Mouse (Mus musculus): ENCODE measurements around the gene Yae1d1.
"Not testable (repeated sequence)": the region's sequence is repeated elsewhere in the genome, so short reads cannot be mapped to it uniquely, and the experiment has no call there.

Gene Yae1d1

DNA sequence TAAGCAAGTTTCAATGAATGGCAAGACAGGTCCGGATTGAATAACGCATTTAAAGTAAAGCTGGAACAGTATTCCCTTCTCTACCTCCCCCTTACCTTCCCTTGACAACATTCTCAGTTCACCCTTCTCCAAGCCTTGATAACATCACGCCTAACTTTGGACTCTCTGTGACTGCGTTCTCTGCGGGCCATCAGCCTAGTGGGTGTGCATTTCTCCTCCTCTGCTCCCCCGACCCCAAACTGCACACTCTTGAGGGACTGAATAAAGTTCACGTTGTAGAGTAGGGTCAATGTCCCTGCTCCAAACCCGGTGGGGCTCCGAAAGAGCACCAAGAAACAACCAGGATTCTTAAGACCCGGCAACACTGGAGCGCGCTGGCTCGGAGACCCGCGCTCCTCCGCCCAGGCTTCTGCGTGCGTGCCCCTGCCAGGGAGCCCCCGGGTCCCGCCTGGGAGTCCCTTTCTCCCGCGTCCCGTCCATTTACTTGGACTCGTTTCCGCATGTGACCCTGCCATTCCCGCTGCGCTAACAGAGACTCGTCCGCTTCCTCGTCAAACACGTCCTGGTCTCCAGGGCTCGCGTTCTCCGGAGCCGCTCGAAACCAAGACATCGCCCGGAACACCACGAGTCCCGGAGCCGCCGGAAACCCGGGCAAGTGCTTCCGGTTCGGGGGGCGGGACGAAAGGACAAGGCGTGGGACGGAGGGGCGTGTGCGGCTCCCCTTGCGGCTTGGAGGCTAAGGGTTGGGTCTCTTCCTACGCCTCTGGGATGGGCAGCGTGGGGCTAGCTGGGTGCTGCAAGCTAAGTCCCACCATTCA is at the start of gene Yae1d1:
Gene Yae1d1, minus strand, starts transcription at position 653 of the 818 bp plus-strand sequence.
- DNase-seq = peak; percentile 98

DNA sequence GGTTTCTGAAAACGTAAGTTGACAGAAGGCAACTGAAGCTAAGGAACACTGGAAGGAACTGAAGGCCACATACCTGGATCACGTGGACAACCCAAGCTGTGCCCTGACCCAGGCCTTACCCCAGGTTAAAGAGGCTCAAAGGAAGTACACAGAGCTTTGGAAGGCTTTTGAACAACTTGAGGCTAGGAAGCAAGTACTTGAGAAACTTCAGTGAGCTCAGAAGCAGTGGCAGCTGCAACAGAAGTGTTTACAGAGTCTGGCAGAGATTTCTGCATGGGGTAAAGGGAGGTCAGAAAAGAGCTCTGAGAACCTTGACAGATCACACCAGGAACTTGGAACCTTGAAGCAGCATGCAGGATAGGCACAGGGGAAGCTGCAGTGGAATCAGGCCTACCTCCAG is 45.7 kb upstream of the Yae1d1 start:
- DNase-seq = no peak

DNA sequence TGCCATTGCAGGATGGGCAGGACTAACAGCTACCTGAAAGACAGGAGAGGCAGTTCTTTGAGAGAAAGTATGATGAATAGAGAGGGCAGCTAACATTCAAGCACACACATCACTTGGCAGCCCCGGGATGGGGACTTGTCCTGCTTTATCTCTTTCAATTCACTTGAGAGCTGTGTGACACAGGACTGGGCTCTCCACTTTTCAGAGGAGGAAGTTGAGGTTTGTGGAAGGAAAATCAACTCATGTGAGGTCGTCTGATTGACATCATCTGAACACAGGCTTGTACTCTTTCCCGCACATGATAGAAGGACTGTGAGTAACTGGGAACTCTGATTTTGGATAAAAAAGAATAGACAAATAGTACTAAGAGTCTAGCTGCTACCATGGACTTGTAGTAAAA is 23.5 kb upstream of the Yae1d1 start:
- DNase-seq = no peak

DNA sequence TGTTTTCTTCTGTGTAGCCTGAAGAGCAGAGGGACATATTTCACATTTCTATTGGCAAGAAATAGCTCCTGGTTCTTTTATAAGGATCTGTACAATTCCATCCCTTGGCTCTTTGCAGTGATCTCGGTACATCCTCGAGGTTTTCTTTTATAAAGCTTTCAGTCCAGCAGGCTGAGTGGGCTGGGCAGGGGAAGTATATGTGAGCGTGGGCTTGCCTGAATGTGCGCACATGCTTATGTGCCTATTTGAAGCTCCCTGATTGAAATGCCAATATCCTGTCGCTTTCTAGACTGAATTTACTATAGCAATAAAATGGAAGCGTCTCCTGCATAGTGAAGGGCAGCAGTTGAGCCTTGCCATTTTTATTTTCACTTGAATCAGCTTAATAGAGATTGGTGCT is 20.1 kb upstream of the Yae1d1 start:
- DNase-seq = no peak

DNA sequence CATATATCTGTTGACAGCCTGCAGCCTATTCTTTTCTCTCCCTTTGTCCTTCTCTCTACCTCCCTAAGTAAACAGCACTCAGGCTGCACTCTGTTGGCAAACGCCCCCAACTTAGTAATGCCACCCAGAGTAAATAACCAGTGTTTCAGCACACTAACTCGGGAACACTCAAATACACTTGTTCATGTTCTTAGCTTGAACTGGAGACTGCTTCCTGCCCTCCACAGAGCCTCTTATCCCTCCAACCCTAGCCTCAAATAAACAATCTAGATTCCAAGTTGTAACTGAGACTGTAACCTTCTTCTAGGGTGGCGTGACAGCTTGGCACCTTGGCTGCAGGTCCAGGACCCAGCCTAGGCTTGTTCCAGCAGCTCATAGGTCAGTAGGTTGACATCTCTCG is 17.9 kb upstream of the Yae1d1 start:
- no peak for DNase-seq

DNA sequence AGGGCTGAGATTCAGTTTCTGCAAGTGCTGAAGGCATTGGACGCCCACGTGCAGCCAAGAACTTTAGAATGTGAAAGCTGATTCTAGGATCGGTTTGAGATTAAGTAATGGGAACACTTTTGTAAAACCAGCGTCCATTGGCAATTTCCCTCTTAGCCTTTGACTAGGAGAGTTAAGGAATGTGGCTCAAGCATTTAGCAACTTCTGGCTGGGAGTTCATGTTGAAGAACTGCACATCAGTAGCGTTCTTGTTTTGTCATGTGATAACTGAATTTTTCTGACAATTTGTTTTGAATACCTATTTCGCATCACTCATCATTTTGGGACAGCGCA is 332 bp upstream of the Yae1d1 start:
- no peak for DNase-seq

DNA sequence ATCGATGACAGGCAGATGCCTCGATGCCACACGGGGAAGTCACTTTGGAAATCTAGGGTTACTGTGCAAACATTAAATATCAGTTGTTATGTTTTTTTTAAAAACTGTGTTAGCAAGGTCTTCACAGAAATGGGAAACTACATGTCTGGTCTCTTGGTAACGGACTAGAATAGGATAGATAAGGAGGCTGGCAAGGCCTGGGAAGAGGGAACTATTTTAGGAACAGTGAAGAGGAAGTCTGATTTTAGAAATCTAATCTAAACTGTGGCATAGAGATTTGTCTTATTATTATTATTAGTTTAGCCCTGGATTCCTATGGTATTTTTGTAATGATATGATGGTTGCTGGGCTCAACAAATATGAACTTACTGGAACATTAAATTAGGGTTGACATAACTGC is 1.1 kb downstream of the Yae1d1 start:
- DNase-seq = no peak

DNA sequence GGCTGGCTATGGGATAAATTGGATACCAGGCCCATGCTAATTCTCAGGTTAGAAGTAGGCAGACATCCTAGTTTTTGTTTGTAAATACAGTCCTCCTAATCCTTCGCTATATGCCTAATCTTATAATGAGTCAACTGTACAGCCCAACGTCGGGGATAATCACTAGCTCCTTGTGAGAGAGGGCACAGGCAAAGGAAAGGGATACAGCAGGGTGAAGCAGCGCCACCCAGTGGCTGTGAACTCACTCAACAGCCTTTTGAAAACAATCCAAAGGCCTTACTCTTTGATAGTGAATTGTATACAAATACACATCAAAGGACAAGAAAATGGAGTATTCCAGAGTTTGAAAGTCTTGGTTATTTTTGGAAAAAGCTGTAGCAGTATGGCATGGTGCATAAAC is 10.0 kb downstream of the Yae1d1 start:
- peak; percentile 50 for DNase-seq

DNA sequence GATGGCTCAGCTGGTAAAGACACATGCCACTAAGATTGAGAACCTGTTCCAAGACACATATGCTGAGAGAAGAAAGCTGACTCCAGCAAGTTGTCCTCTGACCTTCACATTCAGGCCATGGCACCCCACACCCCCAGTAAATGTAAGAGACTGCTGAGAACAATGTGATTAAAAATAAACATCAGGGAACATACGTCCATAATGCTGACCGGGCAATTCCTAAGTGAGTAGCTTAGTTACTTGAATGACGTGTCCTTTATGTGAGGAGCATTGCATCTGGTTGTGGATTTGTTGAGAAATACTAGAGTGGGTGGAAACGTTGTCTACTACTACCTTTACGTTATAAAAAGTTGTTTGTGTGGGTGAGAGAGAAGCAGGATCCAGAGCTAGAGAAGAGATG is 10.5 kb downstream of the Yae1d1 start:
- no peak for DNase-seq

DNA sequence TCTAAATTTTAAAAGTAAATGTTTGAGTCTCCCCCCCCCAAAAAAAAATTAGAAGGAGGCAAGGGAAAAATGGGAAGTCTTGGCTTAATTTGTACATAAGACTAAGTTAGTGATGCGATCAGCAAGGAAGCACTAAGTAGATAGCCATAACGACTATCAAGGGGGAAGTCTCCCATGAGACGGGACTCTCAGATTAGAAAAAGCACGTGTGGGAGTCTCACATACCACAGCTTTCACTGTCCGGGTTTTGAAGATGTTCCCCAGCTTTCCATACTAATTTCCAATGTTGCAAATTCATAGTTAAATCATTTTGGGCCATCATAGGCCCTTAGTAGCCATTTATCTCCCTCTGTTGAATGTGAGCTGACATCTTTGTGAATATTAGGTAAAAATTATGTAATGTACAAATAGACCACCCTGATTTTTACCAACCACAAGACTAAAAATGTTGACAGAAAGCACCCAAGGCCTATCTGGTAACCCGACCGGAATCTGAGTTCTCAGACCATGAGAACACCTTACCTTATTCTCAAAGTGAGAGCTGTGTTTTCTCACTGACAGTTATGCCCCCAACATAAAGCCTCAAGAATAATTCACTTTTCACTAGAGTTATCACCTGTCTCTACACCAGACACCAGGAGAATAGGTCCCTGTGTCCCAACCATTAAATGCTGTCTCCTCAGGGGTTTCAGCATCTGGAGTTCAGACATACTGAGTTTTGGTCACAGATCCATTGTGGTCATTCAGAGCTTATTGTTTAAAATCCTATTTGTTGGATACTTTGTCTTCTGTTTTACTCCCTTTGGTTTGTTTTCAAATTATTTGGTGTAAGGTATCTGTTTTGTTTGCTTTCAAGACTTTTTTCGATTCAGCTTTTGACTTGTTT is 16.1 kb downstream of the Yae1d1 start:
- DNase-seq = no peak

DNA sequence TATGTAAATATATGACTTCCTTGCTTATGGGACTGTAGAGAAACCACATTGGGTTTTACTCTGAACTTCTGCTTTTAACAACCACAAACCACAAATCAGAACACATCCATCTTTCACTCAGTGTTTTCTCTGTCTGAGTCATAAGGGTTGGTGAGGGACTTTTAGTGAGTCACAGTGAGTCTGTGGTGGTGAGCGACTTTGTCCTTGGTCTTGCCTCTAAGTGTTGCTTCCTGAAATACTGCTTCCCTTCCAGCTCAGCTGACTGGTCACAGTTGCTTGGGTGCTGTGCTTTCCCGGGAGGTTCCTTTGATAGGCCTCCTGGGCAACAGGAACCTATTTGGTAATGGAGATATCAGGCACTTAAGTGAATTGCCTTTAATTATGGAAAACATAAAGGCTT is 17.3 kb downstream of the Yae1d1 start:
- DNase-seq = no peak

DNA sequence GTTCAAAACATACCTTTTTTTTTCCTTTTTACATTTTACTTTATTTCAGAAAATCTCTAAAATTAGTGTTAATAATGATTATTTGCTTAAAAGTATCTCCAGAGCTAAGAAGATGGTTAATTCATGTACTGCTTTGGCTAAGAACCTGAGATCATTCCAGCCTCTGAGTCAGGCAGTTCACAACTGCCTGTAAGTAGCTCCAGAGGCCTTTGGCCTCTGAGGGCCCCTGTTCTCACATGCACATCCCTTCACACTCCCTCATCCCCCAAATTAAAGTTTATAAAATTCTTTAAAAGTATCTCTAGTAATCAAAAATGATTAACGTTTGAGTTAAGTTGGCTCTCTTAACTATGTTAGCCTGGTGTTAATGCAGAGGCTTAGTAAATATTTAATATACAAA is 17.7 kb downstream of the Yae1d1 start:
- no peak for DNase-seq

DNA sequence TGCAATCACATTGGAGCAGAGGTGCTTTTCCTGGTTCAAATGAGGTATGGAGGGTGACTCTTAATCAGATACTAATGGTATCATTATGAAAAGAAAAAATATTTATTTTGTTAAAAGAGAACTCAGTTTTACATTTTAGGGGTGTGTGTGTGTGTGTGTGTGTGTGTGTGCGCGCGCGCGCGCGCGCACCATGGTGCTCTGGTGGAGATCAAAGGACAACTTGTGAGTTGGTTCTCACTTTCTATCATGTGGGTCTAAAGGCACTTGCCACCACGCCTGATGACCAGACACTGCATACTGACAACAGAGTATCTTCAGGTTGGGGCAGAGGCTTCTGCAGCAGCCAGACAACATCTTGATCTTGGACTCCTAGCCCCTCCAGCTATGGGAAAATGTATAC is 18.4 kb downstream of the Yae1d1 start:
- no peak for DNase-seq

DNA sequence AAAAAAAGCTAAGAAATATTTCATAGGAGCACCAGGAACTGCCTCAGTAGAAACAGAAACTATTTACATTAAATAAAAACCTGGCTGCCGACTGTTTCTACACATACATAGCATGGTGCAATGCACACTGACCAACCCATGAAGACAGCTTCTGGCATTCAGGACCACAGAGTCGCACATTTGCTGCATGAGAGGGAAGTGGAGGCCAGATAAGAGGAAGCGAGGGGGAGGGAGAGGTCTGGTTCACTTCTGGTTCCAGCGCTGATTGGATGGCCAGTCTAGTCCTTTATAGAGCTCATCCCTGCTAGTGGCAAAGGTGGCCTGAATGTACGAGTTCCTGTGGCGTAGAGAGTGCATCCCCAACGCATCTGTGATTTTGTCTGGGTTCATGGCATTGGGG is 32.5 kb downstream of the Yae1d1 start:
- DNase-seq = no peak

DNA sequence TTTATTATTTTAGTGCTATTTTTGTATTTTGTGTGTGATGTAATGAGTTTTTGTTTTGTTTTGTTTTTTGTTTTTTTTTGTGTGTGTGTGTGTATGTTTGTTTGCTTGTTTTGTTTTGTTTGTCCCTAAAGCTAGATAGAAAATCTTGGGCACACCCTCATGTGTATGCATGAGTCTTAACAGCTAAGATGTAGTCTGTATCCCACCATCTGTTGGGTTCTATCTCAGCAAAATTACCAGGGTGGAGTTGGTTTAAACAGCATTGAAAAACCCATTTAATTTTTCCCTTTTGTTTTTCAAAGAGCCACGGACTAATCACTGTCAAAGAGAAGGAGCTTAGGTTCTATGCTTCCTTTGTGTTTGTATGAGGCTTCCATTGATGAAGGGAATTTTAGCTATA is 38.9 kb downstream of the Yae1d1 start:
- DNase-seq = no peak

DNA sequence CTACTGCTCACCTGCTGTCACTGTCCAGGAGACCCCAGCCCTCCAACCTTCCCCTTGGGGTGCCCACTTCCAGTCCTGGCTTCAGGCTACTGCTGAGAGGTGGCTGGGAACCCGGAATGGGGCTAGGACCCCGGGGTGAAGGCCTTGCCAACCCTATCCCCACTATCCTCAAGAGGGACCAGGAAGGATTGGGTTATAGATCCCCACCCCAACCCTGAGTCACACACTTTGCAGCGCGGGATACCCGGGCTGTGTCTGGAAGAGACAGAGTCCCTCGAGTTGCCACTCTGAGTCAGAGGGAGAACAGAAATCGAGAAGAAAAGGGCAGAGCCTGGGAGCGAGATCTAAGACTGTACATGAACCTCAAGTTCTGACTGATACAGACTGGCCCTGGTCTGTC is 42.6 kb downstream of the Yae1d1 start:
- not testable (repeated sequence) for DNase-seq

DNA sequence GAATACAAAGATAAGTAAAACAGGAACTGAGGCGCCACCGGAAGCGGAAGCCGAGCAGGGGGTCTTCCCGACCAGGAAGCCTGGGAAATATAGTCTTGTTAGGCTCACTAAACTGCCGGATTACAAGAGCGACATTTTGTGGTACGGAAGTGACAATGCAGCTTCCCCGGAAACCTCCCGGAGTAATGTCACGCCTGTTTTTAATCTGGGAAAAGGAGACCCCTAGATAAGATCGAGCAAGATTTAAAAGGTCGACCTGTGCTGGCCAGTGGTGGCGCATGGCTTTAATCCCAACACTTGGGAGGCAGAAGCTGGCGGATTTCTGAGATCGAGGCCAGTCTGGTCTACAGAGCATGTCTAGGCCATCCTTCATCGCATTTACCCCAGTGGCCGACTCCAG is 43.6 kb downstream of the Yae1d1 start:
- no peak for DNase-seq

DNA sequence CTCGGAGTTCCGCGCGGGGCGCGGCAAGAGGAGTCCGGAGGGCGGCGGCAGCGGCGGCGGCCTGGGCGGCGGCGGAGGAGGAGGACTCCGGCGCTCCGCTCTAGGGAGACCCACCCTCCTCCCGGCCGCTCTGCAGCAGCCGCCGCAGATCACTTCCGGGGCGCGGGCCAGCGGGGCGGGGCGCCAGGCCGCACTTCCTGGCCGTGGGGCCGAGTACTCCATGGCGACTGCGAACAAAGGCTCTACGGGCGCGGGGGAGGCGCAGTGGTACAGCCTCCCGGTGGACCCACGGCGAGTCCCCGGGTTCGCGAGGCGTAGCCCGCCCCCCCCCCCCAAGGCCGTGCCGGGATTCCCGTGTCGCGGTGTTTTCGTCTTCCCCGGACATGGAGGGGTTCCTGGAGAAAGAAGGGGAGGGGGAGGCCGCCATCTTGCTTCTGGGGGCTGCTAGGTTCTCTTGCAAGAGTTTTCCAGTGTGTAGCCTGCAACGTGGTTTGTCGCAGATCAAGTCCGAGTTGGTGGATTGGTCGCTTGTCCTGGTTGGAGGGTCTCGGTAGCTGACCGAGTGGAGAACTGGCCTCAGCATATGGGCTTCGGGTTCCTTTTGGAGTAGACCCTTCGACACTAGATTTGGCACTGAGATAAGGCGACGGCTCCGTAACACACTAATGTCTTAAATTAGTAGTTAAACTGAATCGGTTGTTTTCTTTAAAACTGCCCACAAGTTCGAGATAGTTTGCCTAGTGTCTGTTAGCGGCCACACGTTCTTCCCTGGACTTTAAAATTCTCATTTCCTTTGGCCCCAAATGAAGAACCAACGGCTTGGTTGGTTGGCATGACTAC is 48.9 kb downstream of the Yae1d1 start, which contains the start of gene Rala:
Gene Rala, minus strand, starts transcription at position 162 of the 840 bp plus-strand sequence.
- DNase-seq = peak; percentile 96

DNA sequence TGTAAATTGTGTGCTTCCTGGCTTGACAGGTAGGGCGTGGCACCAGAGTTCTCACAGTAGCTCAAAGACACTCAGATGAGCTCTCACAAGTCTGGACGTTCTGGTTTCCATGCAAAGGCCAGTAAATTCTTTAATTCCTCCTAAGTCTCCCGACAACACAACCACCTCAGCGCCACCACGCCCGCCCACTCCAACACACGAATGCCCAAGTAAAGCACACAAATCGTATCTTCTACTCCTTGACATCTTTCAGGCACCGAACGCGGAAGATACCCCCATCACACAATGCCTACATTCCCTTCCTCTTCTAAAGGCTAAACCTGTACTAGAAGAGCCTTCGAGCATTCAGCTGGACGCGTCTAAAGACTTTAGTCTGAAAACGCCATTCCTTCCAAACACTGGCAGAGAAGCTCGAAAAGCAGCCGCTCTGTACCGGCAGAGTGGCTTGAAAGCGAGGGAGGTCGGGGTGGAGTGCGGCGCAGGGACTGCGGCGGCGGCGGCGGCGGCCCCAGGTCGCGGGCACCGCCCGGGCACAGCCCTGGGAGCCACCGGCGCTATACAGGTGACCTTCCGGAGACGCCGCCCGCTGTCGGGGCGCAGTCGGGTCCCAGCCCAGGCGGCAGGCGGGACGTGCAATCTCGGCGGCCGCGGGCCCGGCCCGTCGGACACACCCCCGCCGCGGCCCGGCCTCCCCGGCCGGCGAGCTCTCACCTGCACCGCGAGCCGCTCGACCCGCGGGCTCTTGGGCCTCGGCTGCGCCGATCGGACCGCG is 49.7 kb downstream of the Yae1d1 start:
- peak; percentile 42 for DNase-seq

DNA sequence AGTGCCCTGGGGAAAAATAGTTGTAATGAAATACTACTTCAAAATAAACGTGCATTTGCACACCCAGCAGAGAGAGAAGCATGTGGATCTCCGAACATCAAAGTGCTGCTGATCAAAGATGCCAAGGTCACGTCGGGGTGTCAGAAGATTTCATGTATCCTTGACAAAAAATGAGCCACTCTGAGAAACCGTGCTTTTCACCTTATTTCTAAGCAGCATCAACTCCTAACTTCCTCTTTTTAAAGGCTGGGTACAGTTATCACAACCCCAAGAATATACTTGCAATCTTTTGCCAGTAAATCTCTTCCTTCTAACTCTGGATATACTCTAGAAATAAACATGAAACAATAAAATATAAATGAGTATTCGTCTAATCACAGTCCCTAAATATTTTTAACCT is 50.8 kb downstream of the Yae1d1 start:
- DNase-seq = no peak

Measured in thymus, postnatal 4 days (tissue).